Mouse (Mus musculus) G1E-ER4 (cell line): Measurements from ENCODE around the gene Gm20431. TPM values are rescaled to one million over a fixed set of nuclear protein-coding genes. Genes with fewer than 3 reads are reported as not detected.
A peak's percentile ranks its signal among the peaks of the same experiment; 100 is the strongest.

Experiments
- GATA1 ChIP-seq: IDR thresholded peaks from one replicate; pipeline ENCODE4 v1.8.0; 2012; ENCODE audit warnings: low read length, inconsistent platforms
- polyA plus RNA-seq: library from polyadenylated mRNA; stranded (reverse); fragments of >175 nt; gene quantifications from 2 replicates; pipeline ENCODE4 v1.2.3, GENCODE M21; 2012

Gene Gm20431
- polyA plus RNA-seq, 1 experiment, result not detected

GRCm38 (mm10) chr2:167679902-167680430 is 18.7 kb upstream of the Gm20431 start:
- TF ChIP-seq GATA1, result no peak

- no peak for TF ChIP-seq GATA1
These were observed 17.3 kb upstream of the Gm20431 start for GRCm38 (mm10) chr2:167678600-167678999.

DNA sequence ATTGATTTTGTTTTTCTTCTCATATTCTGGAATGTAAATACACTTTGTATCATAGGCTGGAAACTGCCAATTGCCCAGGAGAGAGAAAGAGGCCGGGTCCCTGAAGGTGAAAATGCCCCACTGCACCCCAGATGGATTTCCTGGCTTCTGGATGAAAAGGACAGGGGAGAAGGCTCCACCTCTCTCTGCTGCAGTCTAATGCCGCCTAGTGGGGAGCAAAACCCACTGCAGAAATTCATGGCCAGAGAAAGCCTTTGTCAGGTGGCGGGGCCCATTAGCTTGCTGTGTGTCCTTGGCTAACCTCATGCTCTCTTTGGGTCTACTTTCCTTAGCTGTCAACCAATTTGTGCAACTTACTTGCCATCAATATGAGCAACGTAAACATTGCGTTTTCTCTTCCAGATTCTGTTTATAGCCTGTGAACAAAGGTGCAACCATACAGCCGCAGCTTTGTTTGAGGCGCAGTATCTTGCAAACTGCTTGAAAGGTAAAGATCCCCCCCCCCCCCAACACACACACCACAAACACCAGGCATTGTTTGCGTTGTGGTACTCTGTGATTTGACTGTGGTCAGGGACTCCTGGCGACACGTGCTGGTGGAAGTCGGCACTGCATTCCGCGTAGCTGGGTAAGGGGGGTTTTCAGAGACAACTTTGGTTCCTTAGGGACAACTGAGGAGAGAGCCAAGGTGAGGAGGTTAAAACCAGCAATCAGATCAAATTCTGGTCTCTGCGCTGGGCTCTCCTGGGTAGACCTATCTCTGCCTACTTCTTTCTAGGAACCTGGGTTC is 14.0 kb upstream of the Gm20431 start:
- TF ChIP-seq GATA1, result no peak

DNA sequence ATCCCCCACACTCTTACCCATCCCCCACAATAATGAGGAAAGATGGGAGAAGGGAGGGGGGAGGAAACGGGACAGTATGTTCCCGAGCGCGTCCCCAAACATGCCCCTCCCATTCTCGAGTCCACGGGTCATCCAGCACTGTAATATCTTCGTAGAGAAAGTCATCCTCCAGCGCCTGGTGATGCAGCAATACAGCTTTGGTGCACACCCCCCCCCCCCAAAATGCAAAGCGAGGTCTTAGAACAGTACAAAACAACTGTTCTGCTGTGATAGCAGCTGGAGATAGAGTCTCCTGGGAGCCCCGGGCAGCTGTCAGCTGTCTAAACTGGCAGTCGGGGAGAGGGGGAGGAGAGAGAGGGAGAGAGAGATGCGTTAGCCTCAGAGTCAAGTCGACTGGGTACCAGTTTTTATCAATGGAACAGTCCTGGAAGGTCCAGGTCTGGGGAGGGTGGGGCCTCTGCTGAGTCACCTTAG is 11.0 kb upstream of the Gm20431 start:
- TF ChIP-seq GATA1, result peak; percentile 5

GRCm38 (mm10) chr2:167671101-167671633 is 9.9 kb upstream of the Gm20431 start:
- no peak for TF ChIP-seq GATA1

GRCm38 (mm10) chr2:167669398-167669797 is 8.1 kb upstream of the Gm20431 start:
- TF ChIP-seq GATA1, result no peak

DNA sequence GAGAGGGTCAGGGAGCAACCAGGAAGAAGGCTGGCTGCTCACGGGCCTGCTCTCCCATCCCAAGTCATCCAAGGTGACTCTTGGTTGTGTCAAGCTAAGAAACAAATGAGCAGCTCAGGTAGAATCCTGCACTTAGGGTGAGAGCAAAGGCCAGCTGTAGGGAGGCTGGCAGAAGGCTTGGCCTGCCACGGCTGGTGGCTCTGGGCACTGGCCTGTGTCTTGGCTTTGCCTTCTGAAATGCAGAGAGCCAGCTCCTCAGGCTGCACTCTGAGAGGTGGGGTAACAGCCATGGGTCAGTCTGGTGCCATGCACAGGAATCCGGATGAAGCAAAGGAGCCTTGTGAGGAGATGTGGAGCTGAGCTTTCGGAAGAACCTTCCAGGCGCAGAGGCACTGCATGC is 7.1 kb upstream of the Gm20431 start:
- no peak for TF ChIP-seq GATA1

GRCm38 (mm10) chr2:167665972-167666713 is 4.8 kb upstream of the Gm20431 start:
- TF ChIP-seq GATA1, result no peak

DNA sequence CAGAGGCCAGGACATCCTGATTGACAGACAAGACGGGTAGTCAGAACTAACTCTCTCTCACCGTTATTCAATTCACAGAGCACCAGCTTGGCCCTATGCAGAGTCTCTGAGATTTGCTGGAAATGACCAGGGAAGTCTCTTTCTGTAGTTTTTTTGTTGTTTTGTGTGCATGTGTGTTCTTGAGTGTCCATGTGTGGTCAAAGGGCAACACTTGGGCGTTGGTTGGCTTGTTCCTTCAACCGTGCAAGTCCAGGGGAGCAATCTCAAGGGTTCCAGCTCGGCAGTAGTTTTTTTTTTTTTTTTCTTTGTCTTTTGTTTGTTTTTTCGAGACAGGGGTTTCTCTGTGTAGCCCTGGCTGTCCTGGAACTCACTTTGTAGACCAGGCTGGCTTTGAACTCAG is 1.4 kb upstream of the Gm20431 start:
- TF ChIP-seq GATA1, result no peak

DNA sequence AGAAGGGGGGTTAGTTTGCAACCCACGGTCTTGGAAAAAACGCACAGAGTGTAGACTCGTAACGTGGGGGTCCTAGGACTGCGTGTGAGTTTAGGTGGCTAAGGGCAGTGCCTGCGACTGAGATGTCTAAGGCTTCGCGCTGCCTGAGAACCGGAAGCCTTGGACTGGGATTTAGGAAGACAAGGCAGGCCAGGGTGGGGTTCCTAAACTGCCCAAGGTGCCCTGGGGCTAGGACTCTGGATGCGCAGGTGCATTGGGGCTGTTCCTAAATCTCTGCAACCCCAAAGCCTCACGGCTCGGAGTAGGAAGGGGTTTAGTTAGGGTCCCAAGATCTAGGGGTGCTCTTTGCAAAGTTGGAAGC is 705 bp downstream of the Gm20431 start:
- TF ChIP-seq GATA1, result no peak

- TF ChIP-seq GATA1, result no peak
These were observed 1.3 kb downstream of the Gm20431 start for GRCm38 (mm10) chr2:167659847-167660610.

- TF ChIP-seq GATA1, result no peak
These were observed 2.0 kb downstream of the Gm20431 start for GRCm38 (mm10) chr2:167659177-167659846.

DNA sequence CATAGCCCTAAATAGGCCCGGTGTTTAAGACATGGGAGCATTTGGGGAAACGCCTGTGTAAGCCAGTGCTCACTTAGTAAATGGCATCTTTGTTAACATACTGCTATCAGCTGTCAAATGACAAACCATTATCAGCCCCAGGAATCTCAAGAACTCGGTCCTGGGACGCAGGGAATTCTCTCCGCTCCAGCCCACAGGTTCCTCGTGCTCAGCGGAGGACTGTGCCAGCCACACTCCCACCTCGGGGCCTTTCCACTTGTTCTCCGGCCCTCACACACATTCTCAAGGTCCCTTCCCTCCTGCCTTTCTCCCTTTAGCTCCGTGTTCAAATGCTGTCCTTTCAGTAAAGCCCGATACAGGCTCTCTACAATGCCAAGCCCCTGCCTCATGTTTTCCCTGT is 2.6 kb downstream of the Gm20431 start:
- TF ChIP-seq GATA1, result no peak

- no peak for TF ChIP-seq GATA1
These were observed 3.3 kb downstream of the Gm20431 start for GRCm38 (mm10) chr2:167657973-167658372.
